Mouse (Mus musculus) limb, embryonic 11.5 days (tissue): Measurements from ENCODE around the gene Uvrag. TPM values are rescaled to one million over a fixed set of nuclear protein-coding genes. Genes with fewer than 3 reads are reported as not detected.

Experiments
- ATAC-seq: fragments of 200-750 bp; cut with Nextera tagmentation; 2 replicates; pipeline ENCODE4 v1.8.0; 2017; ENCODE audit warnings: low read depth; ENCODE audit not compliant: insufficient number of reproducible peaks, low FRiP score, low TSS enrichment
- DNase-seq: peaks from one replicate; pipeline ENCODE4 v3.0.0-alpha.2; 2015; ENCODE audit warnings: low spot score
- H3K27ac ChIP-seq: fragments of 300-500 bp; sonication (generic); replicated peaks from 2 replicates; pipeline ENCODE4 v1.5.1; 2014; ENCODE audit warnings: low read depth, mild to moderate bottlenecking, low read length
- H3K27me3 ChIP-seq: fragments of 300-500 bp; sonication (generic); 2 replicates; pipeline ENCODE4 v1.6.1; 2014; ENCODE audit warnings: mild to moderate bottlenecking, low read length, mixed read lengths; ENCODE audit not compliant: control insufficient read depth, insufficient read depth
- H3K36me3 ChIP-seq: fragments of 300-500 bp; sonication (generic); 2 replicates; pipeline ENCODE4 v1.6.1; 2014; ENCODE audit warnings: mild to moderate bottlenecking, low read length, moderate library complexity, mixed read lengths; ENCODE audit not compliant: control insufficient read depth, insufficient read depth
- H3K4me1 ChIP-seq: fragments of 300-500 bp; sonication (generic); 2 replicates; pipeline ENCODE4 v1.6.1; 2014; ENCODE audit warnings: low read length, mixed read lengths; ENCODE audit not compliant: control insufficient read depth, insufficient read depth
- H3K4me2 ChIP-seq: fragments of 300-500 bp; sonication (generic); 2 replicates; pipeline ENCODE4 v1.6.1; 2014; ENCODE audit warnings: low read depth, mild to moderate bottlenecking, moderate library complexity; ENCODE audit not compliant: severe bottlenecking
- H3K4me3 ChIP-seq: fragments of 300-500 bp; sonication (generic); 2 replicates; pipeline ENCODE4 v1.5.1; 2014; ENCODE audit warnings: low read depth, low read length
- H3K9ac ChIP-seq: fragments of 300-500 bp; sonication (generic); 2 replicates; pipeline ENCODE4 v1.6.1; 2014; ENCODE audit warnings: mild to moderate bottlenecking, low read length
- H3K9me3 ChIP-seq: fragments of 300-500 bp; sonication (generic); 2 replicates; pipeline ENCODE4 v1.6.1; 2016; ENCODE audit warnings: low read length; ENCODE audit not compliant: control insufficient read depth
- WGBS: fragments of 180-500 bp; shearing (Covaris S2); extraction: QIAGEN DNeasy Blood & Tissue Kit; methylation state at CpG from one replicate; pipeline ENCODE4 v1.1.7; 2014; 5-methylcytosine and 5-hydroxymethylcytosine counted together
- polyA plus RNA-seq: library from polyadenylated mRNA; unstranded; fragments of >200 nt; fragmentation: Nextera tagmentation; extraction: Ambion mirVana; gene quantifications from 2 replicates; pipeline ENCODE4 v1.2.1, GENCODE M21; 2014

Uvrag gene
- polyA plus RNA-seq, 1 experiment from 2014 or later = 11.8 TPM

DNA sequence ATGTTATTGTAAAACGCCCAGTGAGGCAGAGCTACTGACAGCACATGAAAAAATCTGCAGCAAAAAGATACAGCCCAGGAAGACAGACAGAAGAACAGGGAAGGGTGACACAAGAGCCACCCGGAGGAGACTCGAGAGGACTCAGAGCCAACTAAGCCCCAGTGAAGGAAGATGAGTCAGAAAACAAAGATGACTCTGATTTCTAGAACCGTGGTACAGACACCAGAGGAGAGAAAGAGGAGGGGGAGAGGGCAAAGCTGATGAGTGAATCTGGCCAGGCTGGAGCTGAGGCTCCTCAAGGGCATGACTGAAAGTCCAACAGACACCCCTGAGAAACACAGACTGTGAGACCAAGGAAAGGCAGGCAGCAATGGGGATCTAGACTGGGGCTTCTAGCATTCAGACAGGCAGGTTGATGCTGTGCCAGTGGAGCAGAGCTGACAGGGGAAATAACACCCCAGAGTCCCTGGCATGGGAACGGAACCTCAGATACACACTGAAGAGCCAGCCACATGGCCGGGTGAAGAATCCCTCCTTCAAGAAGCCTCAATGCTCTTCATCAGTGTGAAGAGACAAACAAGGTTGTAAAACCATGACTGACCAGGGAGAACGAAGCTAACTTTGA lies 79.8 kb downstream of the Uvrag start:
- H3K27ac ChIP-seq = no peak overlapping the region
- WGBS = 78% methylated on average over 7 of the region's 7 CpGs
- DNase-seq (no peak), ATAC-seq (no peak)
- no peak overlapping the region for H3K4me3 ChIP-seq
- no peak overlapping the region for H3K9ac ChIP-seq
- H3K36me3 ChIP-seq = peaks cover under 1% of the 10 kb centered on the region; the same call in 1 of the 2 replicates
- no peak overlapping the region for H3K4me2 ChIP-seq
- H3K9me3 ChIP-seq = no peaks in the 10 kb centered on the region
- no peaks in the 10 kb centered on the region for H3K27me3 ChIP-seq
- peaks cover 6% of the 10 kb centered on the region; the same call in 1 of the 2 replicates for H3K4me1 ChIP-seq

DNA sequence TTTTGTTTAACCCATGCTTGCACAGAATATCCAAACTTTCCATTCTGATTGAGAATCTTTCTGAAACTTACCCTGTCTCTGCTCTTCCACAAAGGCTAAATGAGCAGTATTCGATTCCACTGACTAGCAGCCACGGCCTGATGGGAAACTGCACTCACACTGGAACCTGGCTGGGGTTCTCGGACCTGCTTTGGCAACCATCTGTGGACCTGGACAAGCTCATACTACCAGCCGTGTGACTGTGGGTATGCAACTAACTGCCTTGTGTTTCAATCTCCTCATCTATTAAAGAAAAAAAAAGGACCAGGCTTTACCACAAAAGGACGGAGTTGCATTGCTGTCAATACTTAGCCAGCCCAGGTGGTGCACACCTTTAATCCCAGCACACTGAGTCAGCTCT lies 80.5 kb downstream of the Uvrag start:
- no peaks in the 10 kb centered on the region for H3K9me3 ChIP-seq
- H3K36me3 ChIP-seq = peaks cover 3% of the 10 kb centered on the region; the same call in 1 of the 2 replicates
- 91% methylated on average over 5 of the region's 5 CpGs for WGBS
- DNase-seq (no peak), ATAC-seq (no peak)
- no peak overlapping the region for H3K9ac ChIP-seq
- no peak overlapping the region for H3K4me3 ChIP-seq
- H3K27me3 ChIP-seq = no peaks in the 10 kb centered on the region
- H3K4me1 ChIP-seq = peaks cover 3% of the 10 kb centered on the region; the same call in 1 of the 2 replicates
- no peak overlapping the region for H3K4me2 ChIP-seq
- no peak overlapping the region for H3K27ac ChIP-seq

DNA sequence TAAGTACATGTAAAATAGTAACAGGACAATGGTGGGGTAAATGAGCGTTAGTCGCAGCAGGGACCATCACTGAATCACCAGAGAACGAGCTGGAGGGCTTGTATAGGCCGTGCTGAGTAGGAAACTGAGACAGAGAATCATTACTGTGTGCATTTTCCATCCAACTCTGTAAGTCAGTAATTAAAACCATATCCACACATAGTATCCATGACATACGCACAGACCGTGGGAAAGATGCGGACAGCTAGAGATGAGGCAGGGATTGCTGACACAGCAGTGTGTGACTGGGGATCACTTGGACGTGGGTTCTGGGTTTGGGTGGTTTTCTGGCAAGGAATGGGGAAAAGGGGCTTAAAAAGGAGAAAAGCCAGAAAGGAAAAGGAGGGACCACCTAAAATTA lies 81.0 kb downstream of the Uvrag start:
- no peak overlapping the region for H3K27ac ChIP-seq

DNA sequence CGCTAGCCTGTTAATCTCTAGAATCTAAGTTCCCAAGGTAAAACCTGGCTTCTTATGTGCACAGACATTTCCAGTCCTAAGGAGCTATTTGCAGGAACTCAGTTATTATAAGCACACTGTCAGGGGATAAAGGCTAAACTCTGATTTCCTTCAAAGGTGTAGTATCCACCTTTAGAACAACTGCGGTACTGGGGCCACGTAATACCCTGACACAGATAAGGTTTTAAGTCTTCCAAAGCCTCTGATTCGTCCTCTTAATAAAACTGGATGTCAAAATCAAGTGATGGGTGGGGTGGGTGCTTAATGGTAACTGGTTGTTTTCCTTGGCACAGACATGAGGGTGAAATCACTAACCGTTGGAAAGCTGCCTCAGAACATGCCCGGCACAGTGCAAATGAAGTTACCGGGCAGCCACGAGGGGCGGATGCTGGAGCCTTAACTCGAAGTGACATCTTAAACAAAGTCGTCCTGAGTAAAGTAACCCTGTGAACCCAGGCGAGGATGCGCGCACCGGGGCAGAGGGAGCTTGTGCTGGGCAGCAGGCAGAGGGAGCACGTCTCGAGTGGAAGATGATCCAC lies 83.8 kb downstream of the Uvrag start:
- no peak for ATAC-seq
- Histone ChIP-seq H3K36me3 (peaks cover 3% of the 10 kb centered on the region; the same call in 1 of the 2 replicates), H3K4me1 (no peaks in the 10 kb centered on the region), H3K27me3 (no peaks in the 10 kb centered on the region), H3K4me3 (no peak overlapping the region), H3K27ac (no peak overlapping the region), H3K4me2 (no peak overlapping the region), H3K9ac (no peak overlapping the region), H3K9me3 (no peaks in the 10 kb centered on the region)
- no peak for DNase-seq
- 91% methylated on average over 17 of the region's 17 CpGs for WGBS

More for the DNA sequence above, 81.0 kb downstream of the Uvrag start:
- 74% methylated on average over 8 of the region's 8 CpGs for WGBS
- H3K4me3 ChIP-seq = no peak overlapping the region
- H3K9me3 ChIP-seq = no peaks in the 10 kb centered on the region
- no peaks in the 10 kb centered on the region; the same call in 1 of the 2 replicates for H3K4me1 ChIP-seq
- H3K27me3 ChIP-seq = no peaks in the 10 kb centered on the region
- DNase-seq (no peak), ATAC-seq (no peak)
- H3K36me3 ChIP-seq = peaks cover 3% of the 10 kb centered on the region; the same call in 1 of the 2 replicates
- H3K4me2 ChIP-seq = no peak overlapping the region
- no peak overlapping the region for H3K9ac ChIP-seq

DNA sequence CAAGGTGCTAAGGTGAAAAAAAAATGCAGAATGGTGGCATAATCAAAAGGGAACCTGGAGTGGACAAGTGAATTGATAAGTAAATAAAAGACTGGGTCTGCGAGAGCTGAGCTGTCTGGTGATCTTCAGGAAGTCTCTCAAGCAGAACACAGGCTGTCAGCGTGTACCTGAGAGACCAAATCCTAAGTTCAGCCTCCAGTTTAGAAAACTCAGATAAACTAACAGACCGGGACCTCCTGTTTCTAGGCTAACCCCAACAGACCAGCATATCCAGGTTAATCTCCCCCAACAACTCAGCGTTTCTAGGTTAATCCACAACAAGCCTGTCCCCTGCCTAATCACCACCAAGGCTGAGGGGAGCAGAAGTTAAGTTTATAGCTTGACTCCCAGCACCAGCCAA lies 87.3 kb downstream of the Uvrag start:
- no peak overlapping the region for H3K4me2 ChIP-seq
- H3K4me3 ChIP-seq = no peak overlapping the region
- DNase-seq = no peak
- H3K9ac ChIP-seq = no peak overlapping the region
- peaks cover 3% of the 10 kb centered on the region; the same call in 1 of the 2 replicates for H3K36me3 ChIP-seq
- no peaks in the 10 kb centered on the region for H3K9me3 ChIP-seq
- 71% methylated on average over 4 of the region's 4 CpGs for WGBS
- H3K27ac ChIP-seq = no peak overlapping the region
- ATAC-seq = no peak
- H3K27me3 ChIP-seq = no peaks in the 10 kb centered on the region
- no peaks in the 10 kb centered on the region for H3K4me1 ChIP-seq

DNA sequence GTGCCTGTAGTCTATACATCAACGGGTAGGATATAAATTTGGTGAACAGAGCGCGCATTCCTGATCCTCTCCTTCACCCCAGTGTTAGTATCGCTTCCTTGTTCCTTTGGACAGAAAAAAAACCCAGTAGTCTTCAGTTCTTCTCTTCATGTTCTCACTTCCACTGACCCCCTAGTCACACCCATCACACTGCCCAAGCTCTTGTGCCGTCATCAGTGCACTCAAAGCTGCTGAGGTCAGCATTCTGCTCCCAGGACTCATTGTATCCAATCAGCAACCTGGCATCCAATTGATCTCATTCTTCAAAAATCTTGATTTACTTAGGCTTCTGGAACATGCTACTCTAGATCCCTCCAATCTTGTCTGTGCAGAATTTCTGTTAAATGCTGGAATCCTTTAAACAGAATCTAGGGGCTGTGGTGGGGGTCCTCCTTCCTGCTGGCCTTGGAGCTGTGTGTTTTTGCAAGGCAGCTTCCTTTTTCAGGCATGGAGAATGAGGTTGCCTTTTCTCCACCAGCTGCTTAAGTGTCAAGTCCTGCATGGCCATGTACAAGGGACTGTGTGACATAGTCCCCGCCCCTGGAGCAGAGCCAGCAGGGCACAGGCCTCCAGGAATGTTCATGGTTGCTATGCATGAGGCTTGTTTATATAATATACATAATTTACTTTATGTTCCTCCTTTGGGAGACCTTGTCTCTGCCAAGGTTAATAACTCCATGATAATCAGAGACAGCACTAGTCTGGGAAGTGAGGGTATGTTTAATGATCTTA lies 88.3 kb downstream of the Uvrag start:
- H3K36me3 ChIP-seq = peaks cover 3% of the 10 kb centered on the region; the same call in 1 of the 2 replicates
- H3K9me3 ChIP-seq = no peaks in the 10 kb centered on the region
- 95% methylated on average over 6 of the region's 6 CpGs for WGBS
- no peak overlapping the region for H3K4me2 ChIP-seq
- no peaks in the 10 kb centered on the region for H3K27me3 ChIP-seq
- DNase-seq (no peak), ATAC-seq (no peak)
- H3K9ac ChIP-seq = no peak overlapping the region
- H3K27ac ChIP-seq = no peak overlapping the region
- no peak overlapping the region for H3K4me3 ChIP-seq
- H3K4me1 ChIP-seq = no peaks in the 10 kb centered on the region

DNA sequence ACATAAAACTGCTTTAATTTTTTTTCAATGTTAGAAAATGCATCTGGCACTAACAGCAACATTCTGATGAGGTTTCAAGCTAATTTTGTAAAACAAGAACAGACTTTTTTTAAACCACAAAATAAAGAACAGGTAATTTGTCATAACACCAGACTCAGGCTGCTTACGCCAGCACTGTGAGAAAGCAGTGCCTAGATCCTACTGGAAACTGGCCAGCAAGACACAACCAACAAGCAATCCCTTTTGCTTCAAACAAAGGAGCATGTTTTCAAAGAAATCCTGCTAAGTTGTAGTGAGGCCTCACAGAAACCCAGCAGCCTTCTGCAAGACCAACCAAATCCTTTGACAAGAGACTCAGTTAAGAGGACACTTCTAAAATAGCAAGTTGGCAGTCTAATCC lies 90.1 kb downstream of the Uvrag start:
- DNase-seq (no peak), ATAC-seq (no peak)
- no peaks in the 10 kb centered on the region for H3K36me3 ChIP-seq
- H3K9me3 ChIP-seq = no peaks in the 10 kb centered on the region
- H3K4me1 ChIP-seq = peaks cover 6% of the 10 kb centered on the region; the same call in 1 of the 2 replicates
- no peak overlapping the region for H3K4me3 ChIP-seq
- H3K27me3 ChIP-seq = no peaks in the 10 kb centered on the region
- no peak overlapping the region for H3K9ac ChIP-seq
- WGBS = 90% methylated on average over 1 of the region's 1 CpGs
- H3K4me2 ChIP-seq = no peak overlapping the region
- no peak overlapping the region for H3K27ac ChIP-seq

DNA sequence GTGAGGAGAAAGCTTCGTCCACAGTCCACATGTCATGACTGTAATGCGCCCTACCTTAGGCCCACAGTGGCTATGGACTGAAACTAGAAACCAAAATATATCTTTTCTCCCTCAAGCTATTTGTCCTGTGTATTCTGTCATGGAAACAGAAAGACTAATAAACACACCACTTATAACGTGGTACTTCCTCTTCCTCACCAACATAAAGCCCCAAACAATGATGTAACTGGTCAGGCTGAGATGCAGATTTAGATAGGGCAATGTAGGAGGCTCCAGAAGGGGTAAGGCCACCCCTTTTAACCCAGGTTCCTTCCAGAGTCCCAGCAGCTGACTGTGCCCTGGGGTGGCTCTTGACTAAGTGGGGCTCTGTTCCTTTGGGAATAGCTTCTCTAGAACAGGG lies 91.0 kb downstream of the Uvrag start:
- Histone ChIP-seq H3K4me2 (no peak overlapping the region), H3K4me1 (peaks cover 6% of the 10 kb centered on the region; the same call in 1 of the 2 replicates), H3K9ac (no peak overlapping the region), H3K9me3 (no peaks in the 10 kb centered on the region), H3K27ac (no peak overlapping the region), H3K27me3 (no peaks in the 10 kb centered on the region), H3K4me3 (no peak overlapping the region), H3K36me3 (no peaks in the 10 kb centered on the region)
- no peak for ATAC-seq
- no peak for DNase-seq
- 87% methylated on average over 3 of the region's 3 CpGs for WGBS
